Mouse (Mus musculus) liver, embryonic 18 days (tissue): Measurements from ENCODE around the gene Zfp451. TPM values are rescaled to one million over a fixed set of nuclear protein-coding genes. Genes with fewer than 3 reads are reported as not detected.

Source experiments
- polyA plus RNA-seq: library from polyadenylated mRNA; depleted of rRNA; stranded (reverse); fragments of >200 nt; gene quantifications from 2 replicates; pipeline ENCODE4 v1.2.3, GENCODE M21; 2012; rRNA removed

Gene Zfp451
- polyA plus RNA-seq: 4.1 and 4.8 TPM in 2 replicates

GRCm38 (mm10) chr1:33813868-33814794, at the start of gene Zfp451:
TSS of gene Zfp451 (minus strand) at chr1:33814595.

GRCm38 (mm10) chr1:33757491-33758041, 56.8 kb downstream of the Zfp451 start, which contains the start of gene Bag2:
TSS of gene Bag2 (minus strand) at chr1:33757795.

GRCm38 (mm10) chr1:33719733-33720225, 94.6 kb downstream of the Zfp451 start, which contains the start of gene Rab23:
TSS of gene Rab23 (plus strand) at chr1:33719887.

Other genes starting within 250 kb of the Zfp451 start
- gene Prim2, start 144.8 kb downstream of the Zfp451 start, polyA plus RNA-seq: 14.3 and 15.8 TPM in 2 replicates
- gene Rab23, start 94.7 kb downstream of the Zfp451 start, polyA plus RNA-seq: 1.8 and 2.7 TPM in 2 replicates
- gene Bag2, start 56.8 kb downstream of the Zfp451 start, polyA plus RNA-seq: 17.0 TPM in 2 replicates
- gene Bend6, start 93.2 kb upstream of the Zfp451 start, polyA plus RNA-seq: 0.17 and 0.20 TPM in 2 replicates
- gene Dst, start 93.6 kb upstream of the Zfp451 start, polyA plus RNA-seq: 11.3 and 15.3 TPM in 2 replicates